Mouse (Mus musculus): ENCODE measurements around the gene Fam69a.

DNA sequence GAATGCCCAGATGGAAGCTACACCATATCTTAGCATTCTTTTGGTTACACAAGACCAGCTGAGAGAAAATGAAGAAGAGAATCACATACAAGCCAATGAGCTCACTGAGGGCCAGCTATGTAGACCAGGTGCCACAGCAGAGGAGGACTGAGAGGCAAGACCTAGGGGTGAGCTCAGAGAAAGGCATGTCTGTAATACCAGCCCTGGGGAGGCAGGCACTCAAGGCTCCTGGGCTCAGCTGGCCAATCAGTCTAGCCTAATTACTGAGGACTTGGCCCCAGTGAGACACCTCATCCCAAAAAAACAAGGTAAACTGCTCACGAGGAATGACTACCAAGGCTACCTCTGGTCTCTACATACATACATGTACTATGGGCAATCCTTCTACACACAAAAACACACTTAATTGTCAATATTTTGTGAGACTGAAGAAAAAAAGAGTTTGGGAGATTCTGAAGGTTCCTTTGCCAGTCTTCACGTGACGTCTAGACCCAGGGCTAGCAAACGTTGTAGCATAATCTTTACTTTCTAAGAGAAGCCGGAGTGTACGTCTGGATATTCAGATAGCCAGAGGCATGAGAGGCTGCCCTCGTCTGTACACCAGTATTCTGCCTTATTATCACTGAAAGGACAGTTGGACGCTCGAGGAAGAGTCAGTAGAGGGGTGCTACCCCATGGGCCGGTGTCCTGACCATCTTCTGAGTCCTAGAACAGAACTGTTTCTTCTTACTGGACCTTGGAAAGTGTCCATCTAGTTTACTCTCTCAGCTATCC is 51.9 kb downstream of the Fam69a start:
- TF ChIP-seq POLR2A (IDR thresholded peaks at IDR 0.05; ENCODE audit: insufficient read depth, low read depth, low read length) (no peak), CTCF (IDR thresholded peaks at IDR 0.05) (no peak)

Data from heart, adult 2 months (tissue).